Mouse (Mus musculus) embryonic facial prominence, embryonic 10.5 days (tissue): ENCODE results near the gene Nif3l1. TPM values are rescaled to one million over a fixed set of nuclear protein-coding genes. Genes with fewer than 3 reads are reported as not detected.

ENCODE experiments used
- polyA plus RNA-seq: library from polyadenylated mRNA; unstranded; fragments of >200 nt; fragmentation: Nextera tagmentation; extraction: Ambion mirVana; gene quantifications from 2 replicates; pipeline ENCODE4 v1.2.1, GENCODE M21; 2016

The Nif3l1 gene
- polyA plus RNA-seq, 1 experiment from 2014 or later = 76.9 TPM

Other genes with a start within 250 kb of the Nif3l1 start
- gene Aox4, start 234.8 kb upstream of the Nif3l1 start, polyA plus RNA-seq = 0.12 TPM in 1 of 2 replicates, not detected in the other
- 0.03 and 0.04 TPM in 2 replicates for gene Aox2, start 166.8 kb upstream of the Nif3l1 start, polyA plus RNA-seq
- 444 and 446 TPM in 2 replicates for gene Bzw1, start 52.3 kb upstream of the Nif3l1 start, polyA plus RNA-seq
- 139 and 160 TPM in 2 replicates for gene Clk1, start 21.1 kb upstream of the Nif3l1 start, polyA plus RNA-seq
- gene Ppil3, start 335 bp downstream of the Nif3l1 start, polyA plus RNA-seq = 63.3 and 69.2 TPM in 2 replicates
- gene Orc2, start 60.0 kb downstream of the Nif3l1 start, polyA plus RNA-seq = 52.3 and 54.8 TPM in 2 replicates
- gene Fam126b, start 141.2 kb downstream of the Nif3l1 start, polyA plus RNA-seq = 5.7 and 6.3 TPM in 2 replicates
- gene Ndufb3, start 141.2 kb downstream of the Nif3l1 start, polyA plus RNA-seq = 135 and 140 TPM in 2 replicates